Mouse (Mus musculus) megakaryocyte-erythroid progenitor cell, adult 5-6 weeks (primary cell): ENCODE results near the gene Nme9. TPM values are rescaled to one million over a fixed set of nuclear protein-coding genes. Genes with fewer than 3 reads are reported as not detected.

Experiments used
- ATAC-seq: replicated peaks from 2 replicates; pipeline ENCODE4 v1.8.0; 2016; ENCODE audit warnings: mild to moderate bottlenecking, inconsistent platforms; ENCODE audit not compliant: severe bottlenecking, poor library complexity, low FRiP score, low TSS enrichment
- total RNA-seq, 2 experiments: library from RNA; stranded (forward) in 1 of 2; stranded (reverse) in 1 of 2; fragments of 200-1000, 215-1000 nt in 1 of 2; fragments of >200 nt in 1 of 2; fragmentation: Nextera tagmentation in 1 of 2; gene quantifications; 2 replicates each; pipeline ENCODE4 v1.2.3; 2014 to 2017

The Nme9 gene
- 0.48 TPM in 1 of 2 replicates, not detected in the other for total RNA-seq (2014; fragmentation: Nextera tagmentation)
- total RNA-seq (2017), result not detected in 2 replicates

GRCm38 (mm10) chr9:99451161-99451560 is at the start of gene Nme9:
Gene Nme9 (plus strand): TSS chr9:99451475.
- 0 out of 2 replicates have a peak, but pooled peaks have one; percentile 32 for ATAC-seq

DNA sequence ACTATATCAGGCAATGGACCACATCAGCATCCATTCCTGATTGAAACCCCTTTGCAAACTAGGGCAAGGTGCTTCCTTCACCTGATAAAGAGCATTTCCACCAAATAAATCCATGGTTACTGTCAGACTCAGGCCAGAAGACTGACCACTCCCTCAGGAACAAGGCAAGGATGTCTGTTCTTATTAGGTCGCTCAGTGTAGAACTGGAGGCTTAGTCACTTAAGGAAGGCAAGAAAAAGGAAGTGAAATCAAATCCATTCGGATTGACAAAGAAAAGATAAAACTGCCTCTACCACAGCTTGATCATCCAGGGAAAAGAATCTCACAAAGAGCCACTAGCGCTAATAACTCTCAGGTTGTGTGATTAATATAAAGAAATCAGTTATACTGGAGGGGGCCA is 42.0 kb upstream of the Nme9 start:
- ATAC-seq, result no peak

DNA sequence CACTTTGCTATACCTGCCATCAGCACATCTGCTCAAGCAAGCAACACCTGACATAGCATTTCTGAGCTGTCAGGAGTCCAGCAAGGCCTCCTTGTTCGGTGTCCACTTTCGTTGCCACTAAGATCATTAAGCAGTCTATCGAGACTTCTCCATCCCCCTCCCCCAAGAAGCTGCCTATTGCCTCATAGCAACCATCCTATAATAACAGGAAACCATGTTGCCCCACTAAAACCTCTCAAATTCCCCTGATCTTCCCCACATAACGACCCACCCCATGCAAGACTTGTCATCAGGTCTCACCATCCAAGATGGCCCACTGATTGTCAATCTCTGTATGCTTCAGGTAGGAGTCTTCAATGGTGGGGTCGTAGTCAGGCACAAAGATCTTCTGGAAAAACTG is 40.2 kb upstream of the Nme9 start:
- no peak for ATAC-seq

DNA sequence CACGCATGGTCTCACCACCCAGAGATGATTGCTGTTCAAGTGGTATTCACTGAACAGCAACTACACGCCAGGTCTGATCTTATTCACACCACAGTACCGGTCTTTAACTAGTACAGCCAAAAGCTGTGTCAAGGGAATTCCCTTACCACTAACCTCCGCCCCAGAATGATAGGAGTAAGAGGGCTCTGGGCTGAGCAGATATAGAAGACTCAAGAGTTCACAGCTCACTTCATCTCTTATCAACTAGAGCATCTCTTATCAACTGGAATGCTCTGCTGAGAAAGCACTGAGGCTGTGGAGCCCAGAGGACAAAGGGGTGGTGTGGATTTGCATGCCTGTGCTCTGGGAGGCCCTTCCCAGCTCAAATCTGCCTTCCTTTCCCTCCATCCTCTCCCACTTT is 39.5 kb upstream of the Nme9 start:
- ATAC-seq, result no peak

- ATAC-seq, result no peak
These were observed 34.5 kb upstream of the Nme9 start for GRCm38 (mm10) chr9:99416809-99417208.

DNA sequence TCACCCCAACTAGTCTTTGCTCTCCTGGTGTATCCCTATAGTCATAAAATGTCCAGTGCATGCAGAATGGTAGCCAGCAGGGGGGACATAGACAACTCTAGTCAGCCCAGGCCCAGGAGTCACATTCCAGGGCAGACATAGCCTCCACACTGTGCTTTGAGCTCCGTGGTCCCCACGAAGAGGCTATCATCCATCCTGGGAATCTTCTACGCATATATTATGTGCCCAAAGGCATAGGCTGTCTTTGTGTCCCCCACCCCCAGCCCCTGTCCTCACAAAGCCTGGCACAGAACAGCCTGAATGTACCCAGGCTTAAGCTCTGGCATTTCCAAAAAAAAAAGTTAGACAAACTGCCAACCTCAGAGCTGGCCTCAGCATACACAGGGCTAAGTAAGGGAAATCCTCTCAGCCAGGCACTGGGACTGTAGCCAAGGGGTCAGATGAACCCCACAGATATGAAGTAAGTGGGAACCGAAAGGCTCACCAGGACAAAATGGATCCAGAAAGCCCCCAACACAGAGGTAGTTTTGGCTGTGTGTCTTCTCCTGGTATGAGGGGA is 33.9 kb upstream of the Nme9 start:
- ATAC-seq, result peak; percentile 29; the same call in 1 of the 2 replicates

GRCm38 (mm10) chr9:99418377-99418776 is 32.9 kb upstream of the Nme9 start:
- no peak for ATAC-seq

- ATAC-seq, result no peak
These were observed 31.1 kb upstream of the Nme9 start for GRCm38 (mm10) chr9:99419951-99420701.

- no peak for ATAC-seq
These were observed 29.4 kb upstream of the Nme9 start for GRCm38 (mm10) chr9:99421914-99422313.

DNA sequence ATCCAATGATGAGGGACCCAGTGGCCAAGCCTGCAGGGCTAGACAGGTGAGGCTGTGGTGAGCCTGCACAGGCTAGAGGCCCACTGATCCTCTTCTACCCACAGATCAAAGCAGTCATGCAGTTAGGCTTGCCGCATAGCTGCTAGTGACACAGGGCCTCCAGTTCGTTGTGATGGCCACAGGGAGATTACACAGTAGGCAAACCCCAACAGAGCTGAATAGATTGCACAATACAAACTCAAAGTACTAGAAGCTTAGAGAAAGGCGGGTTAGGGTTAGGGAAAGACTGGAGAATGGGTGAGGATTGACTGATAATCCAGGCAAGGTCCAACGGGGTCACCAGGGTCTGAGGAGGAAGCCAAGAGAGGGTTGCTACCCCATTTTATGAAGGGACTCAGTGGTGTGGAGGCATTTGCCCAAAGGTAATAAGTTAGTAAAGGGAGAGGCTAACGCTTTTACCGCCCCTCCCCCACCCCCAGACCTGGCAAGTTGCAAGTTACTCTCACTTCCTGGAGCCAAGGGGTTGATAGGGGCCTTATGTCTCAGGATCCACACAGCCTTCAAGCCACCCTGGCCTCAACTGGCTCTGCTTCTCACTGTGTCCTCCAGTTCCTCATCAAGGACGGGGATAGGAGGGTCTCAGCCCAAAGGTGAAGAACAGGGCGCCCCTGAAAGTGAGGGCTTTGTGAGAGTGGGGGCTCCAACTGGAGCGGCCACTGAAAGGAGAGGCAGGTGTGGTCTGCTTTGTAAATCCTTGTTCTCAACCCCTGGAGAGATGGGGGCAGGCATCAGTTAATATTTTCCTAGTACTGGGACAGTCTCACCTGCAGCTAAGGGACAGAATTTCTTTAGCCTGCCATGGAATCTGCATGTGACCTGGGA is 27.3 kb upstream of the Nme9 start:
- 0 out of 2 replicates have a peak, but pooled peaks have one; percentile 28 for ATAC-seq

DNA sequence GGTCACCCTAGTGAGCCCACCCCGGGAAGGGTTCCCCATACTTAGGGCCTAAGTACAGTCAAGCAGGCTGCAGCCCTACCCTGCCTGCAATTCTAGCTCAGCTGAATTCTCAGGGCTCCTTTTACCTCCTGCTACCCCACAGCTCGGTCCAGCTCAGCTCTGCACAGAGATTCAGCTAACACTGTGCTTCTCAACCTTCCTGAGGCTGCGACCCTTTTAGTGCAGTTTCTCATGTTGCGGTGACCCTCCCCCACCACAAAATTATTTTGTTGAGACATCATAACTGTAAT is 26.8 kb upstream of the Nme9 start:
- no peak for ATAC-seq

- no peak for ATAC-seq
These were observed 26.0 kb upstream of the Nme9 start for GRCm38 (mm10) chr9:99425262-99425661.

- ATAC-seq, result no peak
These were observed 22.5 kb upstream of the Nme9 start for GRCm38 (mm10) chr9:99428601-99429331.

- no peak for ATAC-seq
These were observed 21.4 kb upstream of the Nme9 start for GRCm38 (mm10) chr9:99429845-99430244.

- ATAC-seq, result no peak
These were observed 20.5 kb upstream of the Nme9 start for GRCm38 (mm10) chr9:99430806-99431205.

DNA sequence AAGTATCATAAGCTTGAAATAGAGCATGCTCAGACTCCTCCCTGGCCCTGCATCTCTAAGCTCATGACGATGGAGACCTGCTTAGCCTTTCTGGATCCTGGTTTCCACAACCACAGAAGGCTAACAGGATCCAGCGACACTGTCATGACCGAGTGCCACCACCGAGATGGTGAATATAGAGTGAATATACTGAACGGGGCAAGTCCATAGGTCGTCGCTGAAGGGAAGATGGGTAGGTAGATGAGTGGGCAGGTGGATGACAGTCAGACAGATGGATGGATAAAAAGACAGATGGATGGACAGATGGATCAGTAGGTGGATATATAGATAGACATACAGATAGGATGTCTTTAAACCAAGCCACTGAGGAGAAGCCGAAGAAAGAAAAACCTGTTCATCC is 19.9 kb upstream of the Nme9 start:
- ATAC-seq, result no peak

DNA sequence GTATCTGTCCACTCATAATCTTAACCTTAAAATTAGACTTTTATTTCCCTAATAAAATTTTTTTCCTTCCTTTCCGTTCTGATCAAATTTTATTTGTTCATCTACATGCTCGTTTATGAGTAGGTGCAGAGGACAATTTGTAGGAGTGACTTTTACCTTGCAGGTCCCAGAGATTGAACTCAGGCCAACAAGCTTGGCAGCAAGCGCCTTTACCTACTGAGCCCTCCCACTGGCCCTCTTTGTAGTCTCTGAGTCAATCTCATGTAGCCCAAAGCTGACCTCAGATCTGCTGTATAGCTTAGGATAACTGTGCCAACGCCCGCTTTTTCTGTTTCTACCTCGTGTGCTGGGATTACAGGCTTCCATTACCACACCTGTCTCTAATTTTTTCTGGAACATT is 19.3 kb upstream of the Nme9 start:
- ATAC-seq, result no peak

DNA sequence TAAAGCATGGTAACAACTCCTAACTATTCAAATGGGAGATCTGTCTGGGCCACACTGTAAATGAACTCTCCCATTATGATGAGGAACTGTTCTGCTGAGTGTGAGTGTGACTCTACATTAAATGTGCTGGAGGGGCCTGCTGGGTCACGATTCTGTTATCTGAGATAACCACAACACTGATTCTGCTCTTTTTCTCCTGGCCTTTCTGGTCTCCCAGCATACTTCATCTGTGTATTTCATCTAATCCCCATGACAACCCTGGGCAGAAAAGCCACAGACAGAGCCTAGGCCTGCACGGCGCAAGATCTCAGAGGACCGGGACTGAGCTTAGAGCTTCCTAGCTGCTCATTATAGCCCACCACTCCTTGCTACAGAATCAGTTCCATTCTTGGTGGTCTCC is 18.8 kb upstream of the Nme9 start:
- peak; percentile 75 for ATAC-seq

- no peak for ATAC-seq
These were observed 16.2 kb upstream of the Nme9 start for GRCm38 (mm10) chr9:99434892-99435618.
